Mouse (Mus musculus) lung, postnatal 14 days (tissue): ENCODE measurements at regions not wholly inside any gene's neighbourhood (a gene's known extent, or its start where the extent isn't known, plus 50 kb on each side); places are given as distances from the start of the nearest gene placed in this dataset.

ENCODE experiments used
- DNase-seq: peaks from one replicate; pipeline ENCODE4 v3.0.0; 2021

- DNase-seq = no peak
Observed at GRCm38 (mm10) chr16:31603185-31603584, 60.1 kb upstream of the Dlg1 start.

GRCm38 (mm10) chr16:31606389-31607177 is 56.7 kb upstream of the Dlg1 start:
- DNase-seq = peak; percentile 43

GRCm38 (mm10) chr16:31608964-31609363 is 54.3 kb upstream of the Dlg1 start:
- DNase-seq = no peak

- no peak for DNase-seq
Observed at GRCm38 (mm10) chr16:31609394-31610172, 53.7 kb upstream of the Dlg1 start.
